Mouse (Mus musculus) left cerebral cortex, adult 8-10 months (tissue): ENCODE results near the gene Gpr108. TPM values are rescaled to one million over a fixed set of nuclear protein-coding genes. Genes with fewer than 3 reads are reported as not detected.
A peak's percentile ranks its signal among the peaks of the same experiment; 100 is the strongest.

Experiments used
- DNase-seq, 2 experiments: peaks; one replicate each; pipeline ENCODE4 v3.0.0; 2022; ENCODE audit warnings: low spot score in 2 of 2
- total RNA-seq, 4 experiments: library from RNA; stranded (reverse); gene quantifications; 2 replicates each; pipeline ENCODE4 v1.2.4; 2022

The Gpr108 gene
- total RNA-seq, 4 experiments from 2014 or later, result 26.5 to 27.8 (median 27.5) TPM

- DNase-seq, result no peak
Observed at GRCm38 (mm10) chr17:57273846-57274245, 25.6 kb upstream of the Gpr108 start.

- no peak for DNase-seq
Observed at GRCm38 (mm10) chr17:57271301-57271700, 23.1 kb upstream of the Gpr108 start.

- DNase-seq, result no peak
Observed at GRCm38 (mm10) chr17:57267556-57268126, 19.4 kb upstream of the Gpr108 start.

GRCm38 (mm10) chr17:57264972-57265945 is 17.0 kb upstream of the Gpr108 start:
- no peak for DNase-seq

- no peak for DNase-seq
Observed at GRCm38 (mm10) chr17:57264164-57264563, 15.9 kb upstream of the Gpr108 start.

- DNase-seq, result no peak
Observed at GRCm38 (mm10) chr17:57262901-57263550, 14.8 kb upstream of the Gpr108 start.

GRCm38 (mm10) chr17:57261796-57262195 is 13.6 kb upstream of the Gpr108 start:
- DNase-seq, result no peak

- DNase-seq, result no peak
Observed at GRCm38 (mm10) chr17:57261286-57261685, 13.0 kb upstream of the Gpr108 start.

GRCm38 (mm10) chr17:57260351-57260750 is 12.1 kb upstream of the Gpr108 start:
- no peak for DNase-seq

GRCm38 (mm10) chr17:57259742-57260141 is 11.5 kb upstream of the Gpr108 start:
- no peak for DNase-seq

- DNase-seq, result no peak
Observed at GRCm38 (mm10) chr17:57258191-57258590, 9.9 kb upstream of the Gpr108 start.

- DNase-seq, result no peak
Observed at GRCm38 (mm10) chr17:57256921-57257485, 8.8 kb upstream of the Gpr108 start.

GRCm38 (mm10) chr17:57255354-57255753 is 7.1 kb upstream of the Gpr108 start:
- DNase-seq, result no peak

GRCm38 (mm10) chr17:57253306-57253705 is 5.1 kb upstream of the Gpr108 start:
- DNase-seq, result no peak

- no peak for DNase-seq
Observed at GRCm38 (mm10) chr17:57251431-57251830, 3.2 kb upstream of the Gpr108 start.

- DNase-seq, result no peak
Observed at GRCm38 (mm10) chr17:57250461-57251160, 2.4 kb upstream of the Gpr108 start.

- peak; percentile 70 to 77 for DNase-seq
Observed at GRCm38 (mm10) chr17:57249186-57250181, 1.2 kb upstream of the Gpr108 start, which contains the start of gene Trip10. Gene Trip10, plus strand, starts transcription at chr17:57249455.

- DNase-seq, result no peak
Observed at GRCm38 (mm10) chr17:57248771-57249170, 525 bp upstream of the Gpr108 start.

GRCm38 (mm10) chr17:57247393-57248200 is 649 bp downstream of the Gpr108 start:
- peak; percentile 82 to 99 for DNase-seq
